Mouse (Mus musculus): Measurements from ENCODE around the gene 4921507P07Rik.
"Not testable (repeated sequence)": the region's sequence is repeated elsewhere in the genome, so short reads cannot be mapped to it uniquely, and the experiment has no call there.

Gene 4921507P07Rik

GRCm38 (mm10) chr6:50596301-50597211 lies at the start of gene 4921507P07Rik:
4921507P07Rik (minus strand) TSS chr6:50596632.
- DNase-seq: peak; percentile 94

- no peak for DNase-seq
Measured at GRCm38 (mm10) chr6:50644701-50645100, 48.3 kb upstream of the 4921507P07Rik start.

- no peak for DNase-seq
Measured at GRCm38 (mm10) chr6:50641898-50642297, 45.5 kb upstream of the 4921507P07Rik start.

- DNase-seq: no peak
Measured at GRCm38 (mm10) chr6:50640377-50640776, 43.9 kb upstream of the 4921507P07Rik start.

GRCm38 (mm10) chr6:50639656-50640055 lies 43.2 kb upstream of the 4921507P07Rik start:
- DNase-seq: no peak

DNA sequence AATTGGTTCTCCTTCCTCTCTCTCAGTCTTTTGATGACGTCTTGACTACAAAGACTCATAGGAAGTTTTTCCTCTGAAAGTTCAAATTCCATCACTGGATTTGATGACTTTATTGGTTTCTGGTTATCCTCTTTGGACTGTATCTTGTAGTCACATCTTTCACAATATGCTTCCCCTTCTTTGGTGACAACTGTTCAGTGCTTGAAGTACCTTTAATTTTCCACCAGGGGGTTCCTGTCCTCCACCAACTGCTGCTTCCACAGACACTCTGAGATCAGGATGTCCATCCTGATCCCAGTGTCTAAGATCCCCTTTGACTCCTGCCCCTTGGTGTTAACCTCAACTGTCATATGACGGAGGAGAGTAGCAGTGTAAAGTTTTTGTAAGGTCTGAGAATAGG lies 29.7 kb upstream of the 4921507P07Rik start:
- DNase-seq: not testable (repeated sequence)

DNA sequence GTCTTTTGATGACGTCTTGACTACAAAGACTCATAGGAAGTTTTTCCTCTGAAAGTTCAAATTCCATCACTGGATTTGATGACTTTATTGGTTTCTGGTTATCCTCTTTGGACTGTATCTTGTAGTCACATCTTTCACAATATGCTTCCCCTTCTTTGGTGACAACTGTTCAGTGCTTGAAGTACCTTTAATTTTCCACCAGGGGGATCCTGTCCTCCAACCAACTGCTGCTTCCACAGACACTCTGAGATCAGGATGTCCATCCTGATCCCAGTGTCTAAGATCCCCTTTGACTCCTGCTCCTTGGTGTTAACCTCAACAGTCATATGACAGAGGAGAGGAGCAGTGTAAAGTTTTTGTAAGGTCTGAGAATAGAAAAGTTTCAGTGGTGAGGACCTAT lies 21.8 kb upstream of the 4921507P07Rik start:
- DNase-seq: not testable (repeated sequence)

- DNase-seq: no peak
Measured at GRCm38 (mm10) chr6:50601620-50602019, 5.2 kb upstream of the 4921507P07Rik start.

GRCm38 (mm10) chr6:50598560-50598959 lies 2.1 kb upstream of the 4921507P07Rik start:
- DNase-seq: no peak

- no peak for DNase-seq
Measured at GRCm38 (mm10) chr6:50594372-50594771, 2.1 kb downstream of the 4921507P07Rik start.

DNA sequence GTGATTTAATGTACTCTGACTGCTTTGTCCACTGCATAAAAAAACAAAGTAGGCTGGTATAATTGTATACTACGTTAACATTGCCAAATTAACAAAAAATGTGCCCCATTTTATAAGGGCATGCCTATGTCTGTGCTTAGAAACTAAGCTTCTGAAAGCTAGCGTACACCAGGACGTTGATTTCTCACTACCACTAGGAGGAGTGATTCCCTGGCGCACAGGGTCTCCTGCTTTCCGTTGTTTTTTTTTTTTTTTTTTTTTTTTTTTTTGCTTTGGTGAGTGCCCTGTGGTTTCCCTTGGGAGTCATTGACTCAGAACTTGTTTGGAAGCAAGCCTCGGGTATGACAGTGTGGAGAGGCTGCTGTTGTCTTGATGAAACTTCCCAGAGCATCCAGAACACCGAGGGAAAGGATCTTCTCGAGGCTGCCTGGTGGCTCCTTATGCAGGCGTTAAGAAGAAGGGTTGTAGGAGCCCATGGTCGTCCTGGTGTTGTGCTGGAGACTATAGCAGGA lies 3.0 kb downstream of the 4921507P07Rik start:
- no peak for DNase-seq

DNA sequence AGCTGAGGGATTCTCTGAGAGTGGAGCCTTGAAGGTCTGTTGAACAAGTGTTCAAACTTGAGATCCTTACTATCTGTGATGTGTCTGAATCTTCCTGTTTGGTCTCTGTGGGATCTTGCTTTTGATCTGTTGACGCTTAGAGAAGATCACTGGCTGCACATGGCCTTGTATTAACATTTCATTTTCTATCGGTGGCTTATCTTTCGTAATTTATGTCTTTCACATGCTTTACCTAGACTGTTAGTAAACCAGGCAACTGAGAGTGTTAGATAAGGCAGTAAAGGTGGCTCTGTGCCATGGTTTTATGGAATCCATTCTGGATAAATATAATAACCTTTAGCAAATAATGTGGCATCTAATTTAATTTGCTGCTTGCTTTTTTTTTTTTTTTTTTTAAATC lies 6.2 kb downstream of the 4921507P07Rik start:
- no peak for DNase-seq

DNA sequence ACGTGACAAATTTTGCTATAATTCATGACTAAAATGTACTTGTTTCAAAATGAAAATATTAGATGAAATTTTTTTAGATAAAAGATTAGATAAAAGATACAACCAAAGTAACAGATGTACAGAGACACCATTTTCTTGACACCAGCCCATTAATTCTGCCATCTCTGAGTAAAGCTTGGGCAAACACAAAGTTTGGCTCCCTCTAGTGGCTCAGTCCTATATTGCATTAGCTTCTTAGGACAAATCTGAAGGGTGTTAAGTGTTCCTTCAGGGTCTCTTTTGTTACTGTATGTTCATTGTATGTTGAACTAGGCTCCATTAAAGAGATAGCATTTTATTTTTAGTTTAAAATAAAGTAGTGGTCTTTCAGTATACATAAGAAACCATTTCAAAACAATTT lies 8.2 kb downstream of the 4921507P07Rik start:
- no peak for DNase-seq

DNA sequence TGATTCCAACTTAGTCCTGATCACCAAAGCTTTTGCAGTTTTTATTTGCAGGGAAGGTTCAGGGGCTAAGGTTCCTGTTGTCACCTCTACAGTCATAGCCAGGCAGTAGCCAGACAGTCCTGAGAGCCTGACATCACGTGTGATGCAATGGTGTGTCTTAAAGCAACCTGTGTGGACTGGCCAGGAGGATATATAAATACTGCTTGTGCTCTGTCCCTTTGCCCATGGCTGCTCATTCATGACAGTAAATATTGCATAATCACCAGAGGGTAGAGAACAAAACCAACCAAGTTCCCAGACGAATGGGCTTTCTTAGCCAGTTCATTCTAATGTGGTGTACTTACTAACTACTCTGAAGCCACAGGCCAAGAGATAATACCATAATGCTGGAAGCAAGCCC lies 9.0 kb downstream of the 4921507P07Rik start:
- DNase-seq: no peak

GRCm38 (mm10) chr6:50586316-50586715 lies 10.1 kb downstream of the 4921507P07Rik start:
- DNase-seq: no peak

GRCm38 (mm10) chr6:50585733-50586132 lies 10.7 kb downstream of the 4921507P07Rik start:
- no peak for DNase-seq

DNA sequence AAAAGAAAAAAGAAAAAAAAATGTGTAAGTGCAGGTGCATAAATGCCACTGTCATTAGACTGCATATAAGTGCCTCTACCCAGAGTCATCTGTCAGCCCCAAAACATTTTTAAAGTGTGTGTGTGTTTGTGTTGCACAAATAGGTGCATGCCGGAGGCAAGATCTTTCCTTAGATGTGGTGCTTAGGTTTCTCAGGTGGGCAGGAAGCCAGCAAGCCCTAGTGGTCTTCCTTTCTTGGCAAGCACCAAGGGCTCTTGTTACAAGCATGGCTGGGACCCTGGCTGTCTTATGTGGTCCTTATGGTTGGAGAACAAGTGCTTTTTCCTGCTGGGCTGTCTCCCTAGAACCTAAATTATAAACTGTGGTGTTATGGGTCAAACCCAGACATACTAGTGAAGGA lies 24.8 kb downstream of the 4921507P07Rik start:
- DNase-seq: no peak

GRCm38 (mm10) chr6:50566997-50567255 lies 29.5 kb downstream of the 4921507P07Rik start:
- DNase-seq: no peak

GRCm38 (mm10) chr6:50566141-50566996 lies 30.1 kb downstream of the 4921507P07Rik start, which contains the start of gene Cycs:
Cycs (minus strand) TSS chr6:50566538.
- peak; percentile 99 for DNase-seq

- DNase-seq: no peak
Measured at GRCm38 (mm10) chr6:50563651-50564050, 32.8 kb downstream of the 4921507P07Rik start.

DNA sequence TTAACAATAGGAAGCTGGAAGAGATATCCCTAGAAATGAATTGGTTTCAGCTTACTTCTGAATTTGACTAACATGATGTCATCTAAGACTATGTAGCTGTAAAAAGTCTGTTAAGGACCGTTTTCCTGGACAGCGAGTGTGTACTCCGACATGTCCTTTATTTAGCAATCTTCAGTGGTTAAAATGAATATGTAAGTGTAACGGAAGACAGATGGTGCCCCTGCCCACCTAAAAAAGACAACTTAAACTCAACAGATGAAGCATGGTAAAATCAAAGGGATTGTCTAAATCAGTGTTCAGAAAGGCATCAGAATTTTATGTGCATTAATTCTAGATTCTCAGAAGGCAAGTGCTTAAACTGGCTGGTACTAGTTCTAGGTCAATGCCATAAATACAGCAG lies 34.0 kb downstream of the 4921507P07Rik start:
- DNase-seq: no peak

DNA sequence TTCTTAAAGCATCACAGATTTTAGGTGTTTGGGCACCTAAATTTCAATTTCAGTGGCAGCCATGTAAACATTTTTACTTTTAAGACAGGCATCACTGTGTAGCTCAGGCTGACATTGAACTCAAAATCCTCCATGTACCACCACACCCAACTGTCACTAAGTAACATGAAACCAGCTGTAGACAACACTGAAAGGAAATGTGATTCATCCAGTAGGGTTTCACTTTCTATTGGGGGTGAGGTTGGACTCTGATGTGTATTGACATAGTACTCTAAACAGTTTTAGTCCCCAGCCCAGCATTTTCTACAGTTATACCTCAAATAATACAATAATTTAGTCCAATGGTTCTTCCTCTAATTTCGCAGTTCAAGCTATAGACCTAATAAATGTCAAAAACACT lies 35.7 kb downstream of the 4921507P07Rik start:
- no peak for DNase-seq

- no peak for DNase-seq
Measured at GRCm38 (mm10) chr6:50558877-50559276, 37.6 kb downstream of the 4921507P07Rik start.

DNA sequence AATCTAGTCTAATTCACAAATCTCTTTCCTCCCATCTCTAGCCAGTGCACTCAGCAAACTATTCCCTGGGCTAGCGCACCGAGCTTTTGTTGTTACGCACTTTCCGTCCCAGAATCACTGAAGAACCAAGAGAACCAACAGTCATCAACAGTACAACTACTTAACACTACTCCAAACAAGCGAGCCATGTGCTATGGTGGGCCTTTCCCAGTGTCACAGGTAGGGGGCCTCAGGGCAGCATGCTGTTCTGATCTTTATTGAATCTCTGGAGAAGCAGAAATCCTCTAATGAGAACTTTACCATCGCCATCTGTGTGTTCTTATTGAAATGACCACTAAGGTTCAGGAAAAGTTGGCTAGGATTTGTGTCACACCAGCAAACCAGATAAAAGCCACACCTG lies 38.9 kb downstream of the 4921507P07Rik start:
- DNase-seq: no peak
